Mouse (Mus musculus): ENCODE measurements around the gene Dpagt1. TPM values are rescaled to one million over a fixed set of nuclear protein-coding genes. Genes with fewer than 3 reads are reported as not detected.
A peak's percentile ranks its signal among the peaks of the same experiment; 100 is the strongest.
"Not testable (repeated sequence)": the region's sequence is repeated elsewhere in the genome, so short reads cannot be mapped to it uniquely, and the experiment has no call there.

The Dpagt1 gene
- total RNA-seq, 1 experiment from 2014 or later, result 14.2 TPM

DNA sequence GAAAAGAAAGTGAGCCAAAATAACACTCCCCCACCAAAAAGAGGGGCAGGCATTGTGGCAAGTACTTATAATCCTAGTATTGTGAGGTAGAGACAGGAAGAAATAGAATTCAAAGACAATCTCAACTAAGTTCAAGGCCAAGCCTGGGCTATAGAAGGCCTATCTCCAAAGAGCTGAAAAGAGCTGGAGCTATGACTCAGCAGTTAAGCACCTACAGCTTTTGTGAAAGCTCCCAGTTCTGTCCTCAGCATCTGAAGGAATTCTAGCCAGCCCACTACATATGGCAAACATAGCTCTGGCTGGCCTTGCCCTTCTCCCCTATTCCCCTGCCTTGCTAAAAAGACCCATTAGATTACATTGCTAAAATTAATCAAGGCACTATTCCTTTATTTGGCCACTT is 47.6 kb downstream of the Dpagt1 start:
- ATAC-seq (replicated peaks; ENCODE audit: low read depth, poor library complexity, severe bottlenecking), result no peak

DNA sequence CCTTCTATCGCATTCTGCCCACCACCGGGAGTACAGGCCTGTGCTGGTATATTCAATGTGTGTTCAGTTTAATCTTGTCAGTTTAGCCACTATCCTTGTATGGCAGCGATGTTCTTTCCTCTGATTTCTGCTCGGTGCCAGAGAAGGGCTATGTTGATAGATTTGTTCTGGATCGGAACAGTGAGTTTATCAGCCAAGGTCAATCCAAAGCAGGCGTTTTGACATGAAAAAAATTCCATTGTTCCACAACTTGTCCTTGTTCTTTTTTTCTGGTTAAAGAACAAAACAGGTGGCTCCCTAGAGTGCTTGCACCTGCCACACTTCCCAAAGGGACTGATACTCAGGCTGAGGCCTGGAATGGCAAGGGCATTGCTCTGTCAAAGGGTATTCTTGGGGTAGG is 50.3 kb downstream of the Dpagt1 start:
- ATAC-seq (replicated peaks; ENCODE audit: low read depth, poor library complexity, severe bottlenecking), result no peak

DNA sequence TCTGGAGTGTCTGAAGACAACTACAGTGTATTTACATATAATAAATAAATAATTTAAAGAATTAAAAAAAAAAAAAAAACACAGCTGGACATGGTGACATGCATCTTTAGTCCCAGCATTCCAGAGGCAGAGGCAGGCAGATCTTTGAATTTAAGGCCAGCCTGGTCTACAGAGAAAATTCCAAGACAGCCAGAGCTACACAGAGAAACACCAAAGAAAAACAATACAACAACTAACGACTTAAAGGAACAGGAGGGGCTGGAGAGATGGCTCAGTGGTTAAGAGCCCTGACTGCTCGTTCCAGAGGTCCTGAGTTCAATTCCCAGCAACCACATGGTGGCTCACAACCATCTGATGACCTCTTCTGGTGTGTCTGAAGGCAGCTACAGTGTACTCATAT is 51.5 kb downstream of the Dpagt1 start:
- not testable (repeated sequence) for ATAC-seq (replicated peaks; ENCODE audit: low read depth, poor library complexity, severe bottlenecking)

DNA sequence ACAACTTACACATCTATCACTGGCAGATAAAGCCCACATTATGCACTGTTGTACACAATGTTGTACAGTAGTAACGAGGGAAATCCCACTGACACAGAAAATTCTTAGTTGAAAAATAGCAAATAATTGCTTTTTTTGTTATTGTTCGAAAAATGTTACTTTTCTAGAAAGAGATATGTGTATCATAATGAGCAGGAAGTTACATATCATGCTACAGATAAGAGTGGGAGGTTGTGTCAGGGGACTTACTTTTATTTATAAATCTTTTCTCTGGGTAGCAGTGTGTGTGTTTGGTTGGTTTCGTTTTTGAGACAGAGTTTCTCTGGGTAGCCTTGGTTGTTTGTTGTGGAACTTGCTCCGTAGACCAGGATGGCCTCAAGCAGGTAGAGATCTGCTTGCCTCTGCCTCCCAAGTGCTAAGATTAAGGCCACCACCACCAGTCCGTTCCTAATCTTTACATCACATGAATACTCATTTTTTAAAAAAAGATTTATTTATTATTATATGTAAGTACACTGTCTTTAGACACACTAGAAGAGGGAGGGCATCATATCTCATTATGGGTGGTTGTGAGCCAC is 52.4 kb downstream of the Dpagt1 start:
- no peak for ATAC-seq (replicated peaks; ENCODE audit: low read depth, poor library complexity, severe bottlenecking)

DNA sequence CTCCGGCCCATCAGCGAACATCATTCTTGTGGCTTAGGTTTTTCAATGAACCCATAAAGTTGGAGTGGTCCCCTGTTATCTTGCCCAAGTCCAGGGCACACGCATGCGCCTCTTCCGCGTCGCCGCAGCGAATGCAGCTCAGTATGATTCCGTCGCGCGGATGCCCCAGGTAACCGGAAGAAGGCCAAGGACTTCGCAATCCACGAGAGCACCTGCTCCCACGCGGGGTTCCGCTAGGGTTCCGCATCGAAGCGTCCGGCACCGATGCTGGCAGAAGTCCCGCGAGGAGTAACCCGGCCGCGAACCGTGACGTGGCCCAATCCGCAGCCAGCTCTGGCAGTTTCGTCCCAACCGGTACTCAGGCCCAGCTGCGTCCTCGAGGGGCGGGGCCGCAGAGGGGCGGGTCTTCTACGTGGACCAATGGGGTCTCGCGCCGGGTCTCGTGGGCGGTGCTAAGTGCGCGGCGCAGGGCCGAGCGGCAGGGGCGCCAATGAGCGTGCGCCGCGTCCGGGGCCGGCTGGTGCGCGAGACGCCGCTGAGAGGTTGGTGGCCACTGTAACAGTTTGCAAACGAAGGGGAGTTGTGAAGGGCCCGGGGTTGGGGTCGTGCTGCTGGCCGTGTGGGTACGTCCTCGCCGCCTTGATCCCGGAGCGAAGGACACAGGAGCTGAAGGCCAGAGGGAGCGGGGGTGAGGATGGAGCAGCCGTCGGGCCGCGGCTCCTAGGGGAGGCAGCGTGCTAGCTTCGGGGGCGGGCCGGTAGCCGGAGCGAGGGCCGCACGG is 53.4 kb downstream of the Dpagt1 start, which contains the start of gene Hyou1:
Hyou1 (plus strand) TSS at position 437 of the 781 bp plus-strand sequence.
- peak; percentile 96 for ATAC-seq (replicated peaks; ENCODE audit: low read depth, poor library complexity, severe bottlenecking)

DNA sequence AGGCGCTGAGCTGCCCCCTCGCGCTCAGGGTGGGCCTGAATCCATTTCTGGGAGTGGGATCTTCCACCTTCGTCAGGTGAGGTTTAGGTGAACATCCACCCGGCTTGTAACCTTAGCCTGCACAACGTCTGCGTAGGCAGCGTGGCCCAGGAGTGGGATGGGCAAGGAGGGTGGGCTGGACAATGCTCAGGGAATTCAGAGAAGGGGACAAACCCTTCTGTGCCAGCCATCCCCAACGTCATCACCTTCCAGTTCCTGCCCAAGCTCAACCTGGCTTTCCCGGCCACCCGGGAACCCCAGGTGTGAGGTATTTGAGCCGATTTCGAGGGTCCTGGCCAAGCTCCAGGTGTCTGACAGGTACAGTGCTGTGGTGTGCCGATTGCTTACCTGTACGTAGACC is 54.0 kb downstream of the Dpagt1 start:
- no peak for ATAC-seq (replicated peaks; ENCODE audit: low read depth, poor library complexity, severe bottlenecking)

Other genes starting within 250 kb of the Dpagt1 start
- not detected in 2 replicates for gene Mfrp, start 224.3 kb upstream of the Dpagt1 start, total RNA-seq (2017)
- not detected in 2 replicates for gene C1qtnf5, start 218.8 kb upstream of the Dpagt1 start, total RNA-seq (2017)
- gene Gm49380, start 212.5 kb upstream of the Dpagt1 start, total RNA-seq (2017), result not detected in 2 replicates
- 19.3 and 21.8 TPM in 2 replicates for gene Rnf26, start 212.5 kb upstream of the Dpagt1 start, total RNA-seq (2017)
- gene Mcam, start 191.6 kb upstream of the Dpagt1 start, total RNA-seq (2017), result 0.15 and 2.6 TPM in 2 replicates
- gene Cbl, start 92.0 kb upstream of the Dpagt1 start, total RNA-seq (2017), result 27.7 and 32.7 TPM in 2 replicates
- gene Ccdc153, start 85.3 kb upstream of the Dpagt1 start, total RNA-seq (2017), result not detected in 2 replicates
- 0.58 TPM in 1 of 2 replicates, not detected in the other for gene Pdzd3, start 74.5 kb upstream of the Dpagt1 start, total RNA-seq (2017)
- 1.6 and 3.4 TPM in 2 replicates for gene Nlrx1, start 57.4 kb upstream of the Dpagt1 start, total RNA-seq (2017)
- gene Abcg4, start 37.4 kb upstream of the Dpagt1 start, total RNA-seq (2017), result 4.2 and 4.8 TPM in 2 replicates
- gene Hinfp, start 20.3 kb upstream of the Dpagt1 start, total RNA-seq (2017), result 10.6 and 12.1 TPM in 2 replicates
- 2.1 and 4.4 TPM in 2 replicates for gene C2cd2l, start 5.7 kb upstream of the Dpagt1 start, total RNA-seq (2017)
- 286 and 311 TPM in 2 replicates for gene H2afx, start 8.7 kb downstream of the Dpagt1 start, total RNA-seq (2017)
- gene Hmbs, start 18.2 kb downstream of the Dpagt1 start, total RNA-seq (2017), result 71.4 and 73.7 TPM in 2 replicates
- 16.9 and 18.6 TPM in 2 replicates for gene Vps11, start 35.7 kb downstream of the Dpagt1 start, total RNA-seq (2017)
- 90.4 and 99.1 TPM in 2 replicates for gene Hyou1, start 53.5 kb downstream of the Dpagt1 start, total RNA-seq (2017)
- gene Slc37a4, start 70.8 kb downstream of the Dpagt1 start, total RNA-seq (2017), result 15.7 and 26.1 TPM in 2 replicates
- gene Rps25, start 81.1 kb downstream of the Dpagt1 start, total RNA-seq (2017), result 2,354 and 2,766 TPM in 2 replicates
- gene Trappc4, start 81.6 kb downstream of the Dpagt1 start, total RNA-seq (2017), result 29.5 and 39.8 TPM in 2 replicates
- gene Ccdc84, start 92.5 kb downstream of the Dpagt1 start, total RNA-seq (2017), result 18.8 and 35.2 TPM in 2 replicates
- gene Foxr1, start 115.1 kb downstream of the Dpagt1 start, total RNA-seq (2017), result not detected in 2 replicates
- gene Upk2, start 129.0 kb downstream of the Dpagt1 start, total RNA-seq (2017), result not detected in 2 replicates
- gene Bcl9l, start 156.8 kb downstream of the Dpagt1 start, total RNA-seq (2017), result 3.1 and 5.7 TPM in 2 replicates
- not detected in 2 replicates for gene Cxcr5, start 235.9 kb downstream of the Dpagt1 start, total RNA-seq (2017)

Measured in common myeloid progenitor, adult 5-6 weeks (primary cell).